In genomic region chr4:133022217-133022616, GRCm38 (mm10) we compare ENCODE assay signal across 9 mouse cellular contexts. TPM values are rescaled to one million over a fixed set of nuclear protein-coding genes. Genes with fewer than 3 reads are reported as not detected.
DNase-seq lines count a peak whose midpoint lies in the region; ATAC-seq and TF ChIP-seq lines count a peak whose summit lies in the region.
"Had no signal": no experiment of that assay in that cellular context is flagged by ENCODE, and none has a peak within 500 bp of the region (broad histone marks: within the 10 kb centered on the region; RNA-seq: fewer than 3 reads in every experiment).

No protein-coding gene starts in this region.

- DNase-seq in embryo, embryonic 10.5 days (ENCODE audit: low spot score), result peak; percentile 55
- DNase-seq in midbrain, embryonic 11.5 days (ENCODE audit: low spot score, missing footprints), result peak; percentile 95
- DNase-seq in testis, postnatal 14 days (ENCODE audit: low spot score), result no peak
- DNase-seq in adrenal gland, postnatal 14 days, result no peak
- no peak for DNase-seq in right cerebral cortex, adult 18-20 months
- DNase-seq: thymus, adult 18-20 months had no signal

- peaks cover 87% of the 10 kb centered on the region for H3K4me1 ChIP-seq in intestine, embryonic 15.5 days (replicated peaks)
- 0 out of 2 replicates have a peak, but pooled peaks cover 10% of the 10 kb centered on the region for H3K4me1 ChIP-seq in intestine, postnatal 0 days (replicated peaks; ENCODE audit: control insufficient read depth, insufficient read depth, low read length)
- H3K4me1 ChIP-seq in forebrain, embryonic 15.5 days, result peaks cover 98% of the 10 kb centered on the region
- peaks cover 67% of the 10 kb centered on the region for H3K4me1 ChIP-seq in midbrain, embryonic 11.5 days (ENCODE audit: control insufficient read depth, insufficient read depth, low read length)

- H3K27ac ChIP-seq in intestine, embryonic 15.5 days, result 0 out of 2 replicates have a peak overlapping the region, but pooled peaks have one; percentile 3
- no peak overlapping the region for H3K27ac ChIP-seq in intestine, postnatal 0 days (ENCODE audit: low read depth, low read length)
- H3K27ac ChIP-seq in forebrain, embryonic 15.5 days (replicated peaks), result peak overlapping the region; percentile 73
- peak overlapping the region; percentile 67 for H3K27ac ChIP-seq in midbrain, embryonic 11.5 days (ENCODE audit: low read depth, low read length)

- 0 out of 2 replicates have a peak overlapping the region, but pooled peaks have one; percentile 6 for H3K4me2 ChIP-seq in intestine, embryonic 15.5 days (replicated peaks)
- no peak overlapping the region for H3K4me2 ChIP-seq in intestine, postnatal 0 days (replicated peaks; ENCODE audit: low read depth)
- H3K4me2 ChIP-seq in forebrain, embryonic 15.5 days (replicated peaks), result peak overlapping the region; percentile 42
- peak overlapping the region; percentile 52 for H3K4me2 ChIP-seq in midbrain, embryonic 11.5 days

- H3K9me3 ChIP-seq in intestine, embryonic 15.5 days, result no peaks in the 10 kb centered on the region
- no peaks in the 10 kb centered on the region for H3K9me3 ChIP-seq in intestine, postnatal 0 days (ENCODE audit: control insufficient read depth)
- no peaks in the 10 kb centered on the region for H3K9me3 ChIP-seq in forebrain, embryonic 15.5 days
- no peaks in the 10 kb centered on the region for H3K9me3 ChIP-seq in midbrain, embryonic 11.5 days (ENCODE audit: control insufficient read depth, low read length)

- no peaks in the 10 kb centered on the region for H3K36me3 ChIP-seq in intestine, embryonic 15.5 days
- H3K36me3 ChIP-seq in intestine, postnatal 0 days (ENCODE audit: control insufficient read depth, insufficient read depth), result peaks cover 5% of the 10 kb centered on the region; the same call in 1 of the 2 replicates
- H3K36me3 ChIP-seq in forebrain, embryonic 15.5 days, result no peaks in the 10 kb centered on the region
- H3K36me3 ChIP-seq in midbrain, embryonic 11.5 days (ENCODE audit: control insufficient read depth, insufficient read depth, low read length), result no peaks in the 10 kb centered on the region

- no peak overlapping the region for H3K9ac ChIP-seq in intestine, embryonic 15.5 days
- no peak overlapping the region for H3K9ac ChIP-seq in intestine, postnatal 0 days (ENCODE audit: low read depth, low read length)
- peak overlapping the region; percentile 32 for H3K9ac ChIP-seq in forebrain, embryonic 15.5 days (replicated peaks)
- peak overlapping the region; percentile 58 for H3K9ac ChIP-seq in midbrain, embryonic 11.5 days (ENCODE audit: low read length)

- TF ChIP-seq CTCF in intestine, postnatal 0 days (IDR thresholded peaks at IDR 0.05; ENCODE audit: low read depth), result no peak

- ATAC-seq in intestine, embryonic 15.5 days, result no peak
- ATAC-seq in intestine, postnatal 0 days, result no peak
- ATAC-seq in forebrain, embryonic 15.5 days (replicated peaks), result no peak
- ATAC-seq in midbrain, embryonic 11.5 days (ENCODE audit: low FRiP score), result peak; percentile 34

- H3K27me3 ChIP-seq in intestine, embryonic 15.5 days (replicated peaks), result no peaks in the 10 kb centered on the region
- H3K27me3 ChIP-seq in intestine, postnatal 0 days (replicated peaks; ENCODE audit: control insufficient read depth, insufficient read depth, low read length), result no peaks in the 10 kb centered on the region
- no peaks in the 10 kb centered on the region for H3K27me3 ChIP-seq in forebrain, embryonic 15.5 days
- no peaks in the 10 kb centered on the region for H3K27me3 ChIP-seq in midbrain, embryonic 11.5 days (ENCODE audit: control insufficient read depth, insufficient read depth, low read length)

- H3K4me3 ChIP-seq in intestine, embryonic 15.5 days (replicated peaks), result no peak overlapping the region
- H3K4me3 ChIP-seq in intestine, postnatal 0 days (ENCODE audit: low read depth, low read length), result no peak overlapping the region
- H3K4me3 ChIP-seq in forebrain, embryonic 15.5 days, result peak overlapping the region; percentile 19; the same call in 1 of the 2 replicates
- H3K4me3 ChIP-seq in midbrain, embryonic 11.5 days (ENCODE audit: low read depth, low read length), result peak overlapping the region; percentile 16; the same call in 1 of the 2 replicates

- 56% methylated on average over 14 of the region's 14 CpGs for WGBS in intestine, embryonic 15.5 days
- 75% methylated on average over 14 of the region's 14 CpGs for WGBS in intestine, postnatal 0 days
- 5% methylated on average over 14 of the region's 14 CpGs for WGBS in forebrain, embryonic 15.5 days
- WGBS in midbrain, embryonic 11.5 days, result under 1% methylated on average over 14 of the region's 14 CpGs

RNA-seq across cellular contexts. Expression of gene Ahdc1, which starts 11.2 kb away (rescaled TPM):
- polyA plus RNA-seq in intestine, embryonic 15.5 days (2015; fragmentation: Nextera tagmentation; extraction: Ambion mirVana), result 5.4 and 6.3 TPM in 2 replicates
- polyA plus RNA-seq in intestine, postnatal 0 days (2015; fragmentation: Nextera tagmentation; extraction: Ambion mirVana), result 2.4 and 3.1 TPM in 2 replicates
- polyA plus RNA-seq in forebrain, embryonic 15.5 days (2015; fragmentation: Nextera tagmentation; extraction: Ambion mirVana), result 14.2 and 17.0 TPM in 2 replicates
- 4.9 and 5.3 TPM in 2 replicates for polyA plus RNA-seq in midbrain, embryonic 11.5 days (2014; fragmentation: Nextera tagmentation; extraction: Ambion mirVana)
- 65.0 and 71.9 TPM in 2 replicates for total RNA-seq in adrenal gland, postnatal 14 days (2021)

RNA-seq across cellular contexts. Expression of gene Fgr, which starts 48.3 kb away (rescaled TPM):
- 2.3 and 3.7 TPM in 2 replicates for polyA plus RNA-seq in intestine, embryonic 15.5 days (2015; fragmentation: Nextera tagmentation; extraction: Ambion mirVana)
- polyA plus RNA-seq in intestine, postnatal 0 days (2015; fragmentation: Nextera tagmentation; extraction: Ambion mirVana), result 2.0 and 2.4 TPM in 2 replicates
- polyA plus RNA-seq in forebrain, embryonic 15.5 days (2015; fragmentation: Nextera tagmentation; extraction: Ambion mirVana), result 0.06 TPM in 1 of 2 replicates, not detected in the other
- not detected in 2 replicates for polyA plus RNA-seq in midbrain, embryonic 11.5 days (2014; fragmentation: Nextera tagmentation; extraction: Ambion mirVana)
- 0.78 and 1.8 TPM in 2 replicates for total RNA-seq in adrenal gland, postnatal 14 days (2021)

Comparison
In these comparisons a context has a peak if more than half of its experiments do, and no peak if none do; other contexts are left out.
1. H3K4me3 ChIP-seq: peak in forebrain, embryonic 15.5 days (single experiment) and midbrain, embryonic 11.5 days (single experiment); none in intestine, embryonic 15.5 days (single experiment) and intestine, postnatal 0 days (single experiment).
2. H3K9ac ChIP-seq: peak in forebrain, embryonic 15.5 days (single experiment) and midbrain, embryonic 11.5 days (single experiment); none in intestine, embryonic 15.5 days (single experiment) and intestine, postnatal 0 days (single experiment).
3. DNase-seq: peak in embryo, embryonic 10.5 days (single experiment) and midbrain, embryonic 11.5 days (single experiment); none in testis, postnatal 14 days (single experiment), adrenal gland, postnatal 14 days (single experiment) and right cerebral cortex, adult 18-20 months (single experiment).